Mouse (Mus musculus) kidney, postnatal 0 days (tissue): ENCODE measurements around the gene Rpe. TPM values are rescaled to one million over a fixed set of nuclear protein-coding genes. Genes with fewer than 3 reads are reported as not detected.

Source experiments
- ATAC-seq: fragments of 200-750 bp; cut with Nextera tagmentation; replicated peaks from 2 replicates; pipeline ENCODE4 v1.8.0; 2017; ENCODE audit warnings: low read depth, moderate number of reproducible peaks, moderate TSS enrichment, moderate library complexity; ENCODE audit not compliant: low FRiP score
- DNase-seq: peaks from one replicate; pipeline ENCODE4 v3.0.0-alpha.2; 2016; ENCODE audit warnings: low spot score
- H3K27ac ChIP-seq: fragments of 300-500 bp; sonication (generic); 2 replicates; pipeline ENCODE4 v1.5.1; 2014; ENCODE audit warnings: mild to moderate bottlenecking
- H3K27me3 ChIP-seq: fragments of 300-500 bp; sonication (generic); 2 replicates; pipeline ENCODE4 v1.6.1; 2014; ENCODE audit warnings: low read length, mixed read lengths; ENCODE audit not compliant: insufficient read depth
- H3K36me3 ChIP-seq: fragments of 300-500 bp; sonication (generic); 2 replicates; pipeline ENCODE4 v1.6.1; 2014; ENCODE audit warnings: low read length, mixed read lengths; ENCODE audit not compliant: insufficient read depth
- H3K4me1 ChIP-seq: fragments of 300-500 bp; sonication (generic); replicated peaks from 2 replicates; pipeline ENCODE4 v1.6.1; 2014; ENCODE audit warnings: antibody characterized with exemption, low read length, mixed read lengths; ENCODE audit not compliant: insufficient read depth
- H3K4me2 ChIP-seq: fragments of 300-500 bp; sonication (generic); 2 replicates; pipeline ENCODE4 v1.6.1; 2014; ENCODE audit warnings: mild to moderate bottlenecking, low read length, moderate library complexity, mixed read lengths
- H3K4me3 ChIP-seq: fragments of 300-500 bp; sonication (generic); replicated peaks from 2 replicates; pipeline ENCODE4 v1.5.1; 2014; ENCODE audit warnings: low read depth, low read length
- H3K9ac ChIP-seq: fragments of 300-500 bp; sonication (generic); 2 replicates; pipeline ENCODE4 v1.6.1; 2014; ENCODE audit warnings: low read depth, low read length
- H3K9me3 ChIP-seq: fragments of 300-500 bp; sonication (generic); replicated peaks from 2 replicates; pipeline ENCODE4 v1.6.1; 2016; ENCODE audit warnings: low read length, inconsistent platforms, mixed read lengths
- CTCF ChIP-seq: IDR thresholded peaks from 2 replicates; pipeline ENCODE4 v1.5.1; 2016; ENCODE audit warnings: antibody characterized with exemption, low read depth, mild to moderate bottlenecking, moderate library complexity
- WGBS: fragments of 180-500 bp; shearing (Covaris S2); extraction: QIAGEN DNeasy Blood & Tissue Kit; methylation state at CpG from one replicate; pipeline ENCODE4 v1.1.7; 2014; 5-methylcytosine and 5-hydroxymethylcytosine counted together
- polyA plus RNA-seq: library from polyadenylated mRNA; unstranded; fragments of >200 nt; fragmentation: Nextera tagmentation; extraction: Ambion mirVana; gene quantifications from 2 replicates; pipeline ENCODE4 v1.2.1, GENCODE M21; 2015

Rpe gene
- polyA plus RNA-seq: 38.7 and 42.3 TPM in 2 replicates

DNA sequence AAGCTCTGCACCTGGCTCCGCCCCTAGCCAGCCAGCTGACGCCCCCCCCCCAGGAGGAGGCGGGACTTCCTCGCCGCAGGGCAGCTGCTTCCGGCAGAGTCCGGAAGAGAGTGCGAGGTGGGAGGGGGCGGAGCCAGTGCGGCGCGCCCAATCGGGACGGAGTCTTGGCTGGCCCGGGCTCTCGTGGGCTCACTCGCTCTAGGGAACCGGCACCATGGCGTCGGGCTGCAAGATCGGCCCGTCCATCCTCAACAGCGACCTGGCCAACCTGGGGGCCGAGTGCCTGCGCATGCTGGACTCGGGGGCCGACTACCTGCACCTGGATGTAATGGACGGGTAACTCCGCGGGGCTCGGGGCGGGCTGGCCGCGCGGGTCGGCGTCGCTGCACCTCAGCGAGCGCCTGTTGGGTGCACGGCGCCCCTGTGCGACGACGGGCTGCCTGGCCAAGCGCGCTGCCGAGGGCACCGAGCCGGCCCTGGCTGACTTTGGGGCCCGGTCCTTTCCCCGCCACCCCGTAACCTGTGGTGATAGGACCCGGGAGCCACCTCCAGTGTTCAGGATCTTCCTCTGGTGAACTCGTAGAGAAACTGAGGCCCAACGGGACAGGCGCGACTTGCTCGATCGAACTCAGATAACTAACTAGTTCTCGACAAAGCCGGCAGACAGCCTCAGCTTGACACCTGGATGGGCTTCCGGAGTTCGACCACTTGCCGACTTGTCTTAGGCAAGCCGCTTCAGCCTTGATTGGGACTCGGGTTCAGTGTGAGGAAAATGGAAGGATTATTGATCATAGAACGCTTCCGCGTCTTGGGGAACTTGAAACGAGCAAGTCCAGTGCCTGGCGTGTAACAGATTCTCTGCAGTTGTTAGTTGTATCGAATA lies at the start of gene Rpe:
Rpe (plus strand) TSS at position 139 of the 883 bp plus-strand sequence.
- H3K9me3 ChIP-seq: no peaks in the 10 kb centered on the region
- H3K27me3 ChIP-seq: no peaks in the 10 kb centered on the region
- no peaks in the 10 kb centered on the region for H3K36me3 ChIP-seq
- peak within 1 kb of the TSS; percentile 87 for H3K4me3 ChIP-seq
- under 1% methylated on average over 70 of the region's 73 CpGs for WGBS
- DNase-seq (peak; percentile 96), ATAC-seq (peak; percentile 100)
- peak within 1 kb of the TSS; percentile 88 for H3K27ac ChIP-seq
- H3K4me1 ChIP-seq: no peaks in the 10 kb centered on the region
- peak within 1 kb of the TSS; percentile 84 for H3K9ac ChIP-seq
- TF ChIP-seq CTCF: peak; percentile 2; the same call in 1 of the 2 replicates
- H3K4me2 ChIP-seq: peak within 1 kb of the TSS; percentile 76

DNA sequence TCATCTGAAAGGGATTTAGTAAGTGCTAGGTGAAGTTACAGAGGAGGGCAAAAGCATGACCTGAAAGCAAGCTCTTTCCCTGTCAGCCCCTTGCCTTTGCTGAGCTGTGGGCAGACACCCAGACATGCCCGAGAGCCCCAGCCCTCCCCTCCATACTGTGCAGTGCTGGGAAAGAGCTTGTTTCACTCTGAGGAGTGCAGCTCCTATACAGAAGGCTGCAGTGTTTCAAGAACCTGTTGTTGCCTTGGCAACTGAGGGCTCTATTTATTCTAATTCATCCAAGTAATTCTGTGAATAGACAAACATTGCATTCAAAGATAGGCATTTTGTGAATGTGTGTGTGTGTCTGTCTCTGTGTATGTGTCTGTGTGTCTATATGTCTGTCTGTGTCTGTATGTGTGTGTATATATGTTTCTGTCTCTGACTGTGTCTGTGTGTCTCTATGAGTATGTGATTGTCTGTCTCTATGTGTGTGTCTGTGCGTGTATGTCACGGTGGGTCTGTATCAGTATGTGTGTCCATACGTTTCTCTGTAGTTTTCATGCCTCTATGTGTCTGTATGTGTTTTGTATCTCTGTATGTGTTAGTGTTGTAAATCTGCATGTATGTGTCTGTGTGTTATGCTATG lies 45.4 kb upstream of the Rpe start:
- Histone ChIP-seq H3K4me1 (no peaks in the 10 kb centered on the region), H3K9ac (no peak overlapping the region), H3K9me3 (no peaks in the 10 kb centered on the region), H3K36me3 (no peaks in the 10 kb centered on the region), H3K4me2 (no peak overlapping the region), H3K27ac (no peak overlapping the region), H3K27me3 (no peaks in the 10 kb centered on the region), H3K4me3 (no peak overlapping the region)
- TF ChIP-seq CTCF: no peak
- DNase-seq: no peak
- no peak for ATAC-seq
- 73% methylated on average over 4 of the region's 4 CpGs for WGBS

DNA sequence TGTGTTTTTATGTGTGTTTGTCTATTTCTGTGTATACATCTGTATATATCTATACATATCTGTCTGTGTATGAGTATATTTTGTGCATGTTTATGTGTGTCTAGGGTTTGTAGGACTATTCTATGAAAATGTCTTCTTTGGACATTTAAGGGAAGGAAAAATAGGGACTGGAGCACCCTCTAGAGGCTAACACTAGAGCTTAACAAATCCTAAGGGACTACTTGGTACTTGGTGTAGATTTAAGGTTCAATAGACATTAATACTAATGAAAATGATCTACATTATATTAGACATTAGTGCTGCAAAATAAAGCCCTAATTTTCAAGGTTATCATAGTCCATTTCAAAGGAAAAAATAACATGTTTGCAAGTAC lies 44.9 kb upstream of the Rpe start:
- DNase-seq (peak; percentile 71), ATAC-seq (no peak)
- H3K9ac ChIP-seq: no peak overlapping the region
- H3K4me1 ChIP-seq: no peaks in the 10 kb centered on the region
- no peaks in the 10 kb centered on the region for H3K9me3 ChIP-seq
- no peak overlapping the region for H3K4me3 ChIP-seq
- TF ChIP-seq CTCF: peak; percentile 72
- no peaks in the 10 kb centered on the region for H3K27me3 ChIP-seq
- H3K36me3 ChIP-seq: no peaks in the 10 kb centered on the region
- H3K27ac ChIP-seq: no peak overlapping the region
- no peak overlapping the region for H3K4me2 ChIP-seq

DNA sequence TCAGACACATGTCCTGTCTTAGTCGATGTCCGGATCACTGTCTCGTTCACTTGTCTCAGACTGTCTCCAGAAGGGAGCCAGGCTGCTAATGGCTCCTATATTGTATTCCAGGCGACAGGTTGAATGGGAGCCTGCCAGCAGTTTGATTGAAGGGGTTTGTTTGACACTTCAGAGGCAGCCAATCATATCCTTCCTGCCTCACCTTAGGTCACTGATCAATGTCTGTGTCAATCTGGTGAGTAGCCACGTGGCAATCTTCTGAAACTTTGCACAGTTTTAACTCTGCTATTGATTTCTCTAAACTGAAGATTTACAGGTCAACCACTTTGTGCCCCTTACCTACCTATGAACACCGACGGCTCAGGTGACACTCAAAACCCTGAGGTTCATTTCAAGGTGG lies 29.2 kb upstream of the Rpe start:
- WGBS: 77% methylated on average over 7 of the region's 7 CpGs
- Histone ChIP-seq H3K27me3 (no peaks in the 10 kb centered on the region), H3K27ac (no peak overlapping the region), H3K4me2 (no peak overlapping the region), H3K9me3 (no peaks in the 10 kb centered on the region), H3K36me3 (no peaks in the 10 kb centered on the region), H3K4me3 (no peak overlapping the region), H3K9ac (no peak overlapping the region), H3K4me1 (no peaks in the 10 kb centered on the region)
- TF ChIP-seq CTCF: no peak
- no peak for ATAC-seq
- DNase-seq: no peak

DNA sequence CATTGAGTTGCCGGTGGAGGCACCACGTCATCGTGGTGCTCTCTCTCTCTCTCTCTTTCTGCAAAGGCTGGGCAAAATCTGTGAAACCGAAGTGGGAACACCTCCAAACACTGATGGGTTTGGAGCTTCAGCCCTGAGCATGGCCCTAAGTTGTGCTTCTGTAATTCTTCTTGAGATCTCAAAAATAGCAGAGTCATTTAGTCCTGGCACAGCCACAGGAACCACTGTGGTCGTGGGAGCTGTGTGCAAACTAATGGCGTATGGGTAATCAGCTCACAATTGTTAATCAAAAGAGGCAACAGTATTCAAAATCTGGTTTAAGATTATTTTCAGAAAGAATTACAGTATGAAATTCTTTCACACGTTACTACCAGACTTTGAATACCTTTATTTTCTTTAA lies 27.8 kb upstream of the Rpe start:
- Histone ChIP-seq H3K36me3 (no peaks in the 10 kb centered on the region), H3K9me3 (no peaks in the 10 kb centered on the region), H3K4me3 (no peak overlapping the region), H3K9ac (no peak overlapping the region), H3K27ac (no peak overlapping the region), H3K27me3 (no peaks in the 10 kb centered on the region), H3K4me1 (no peaks in the 10 kb centered on the region), H3K4me2 (no peak overlapping the region)
- WGBS: 89% methylated on average over 7 of the region's 7 CpGs
- DNase-seq (no peak), ATAC-seq (no peak)
- no peak for TF ChIP-seq CTCF

DNA sequence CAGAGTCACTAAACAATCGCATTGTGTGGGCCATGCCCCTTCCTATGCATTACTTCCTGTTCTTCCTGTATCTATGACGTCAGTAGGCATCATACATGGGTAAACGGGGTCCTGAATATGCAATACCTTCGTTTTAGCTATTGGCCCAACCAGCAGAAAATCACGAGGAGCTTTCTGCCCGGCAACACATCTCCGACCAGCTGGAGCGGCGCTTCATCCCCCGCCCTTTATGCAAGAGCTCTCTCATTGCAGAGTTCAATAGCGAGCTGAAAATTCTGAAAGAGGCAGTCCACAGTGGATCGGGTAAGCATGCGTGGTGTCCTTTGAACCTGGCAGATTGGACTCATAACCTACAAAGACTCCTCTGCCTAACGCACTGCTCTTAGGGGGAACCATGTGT lies 22.7 kb upstream of the Rpe start:
- Histone ChIP-seq H3K4me2 (no peak overlapping the region), H3K4me1 (no peaks in the 10 kb centered on the region), H3K27me3 (no peaks in the 10 kb centered on the region), H3K27ac (no peak overlapping the region), H3K9ac (no peak overlapping the region), H3K4me3 (no peak overlapping the region), H3K9me3 (no peaks in the 10 kb centered on the region), H3K36me3 (no peaks in the 10 kb centered on the region)
- TF ChIP-seq CTCF: no peak
- 79% methylated on average over 14 of the region's 14 CpGs for WGBS
- no peak for DNase-seq
- no peak for ATAC-seq
